Mouse (Mus musculus) CH12.LX (cell line): ENCODE data around the gene Klhl42.

Experiments used
- POLR2A ChIP-seq: IDR thresholded peaks from 2 replicates; pipeline ENCODE4 v1.6.1; 2011; ENCODE audit warnings: low read depth, mild to moderate bottlenecking, improper control_type of control experiment, low read length
- RCOR1 ChIP-seq: conservative IDR thresholded peaks from 2 replicates; pipeline ENCODE4 v1.6.1; 2012; ENCODE audit warnings: low read depth, mild to moderate bottlenecking, inconsistent platforms, low read length, improper control_type of control experiment
- USF1 ChIP-seq: IDR thresholded peaks from 2 replicates; pipeline ENCODE4 v1.6.1; 2014; ENCODE audit warnings: low read depth, mild to moderate bottlenecking, inconsistent platforms, low read length, improper control_type of control experiment

DNA sequence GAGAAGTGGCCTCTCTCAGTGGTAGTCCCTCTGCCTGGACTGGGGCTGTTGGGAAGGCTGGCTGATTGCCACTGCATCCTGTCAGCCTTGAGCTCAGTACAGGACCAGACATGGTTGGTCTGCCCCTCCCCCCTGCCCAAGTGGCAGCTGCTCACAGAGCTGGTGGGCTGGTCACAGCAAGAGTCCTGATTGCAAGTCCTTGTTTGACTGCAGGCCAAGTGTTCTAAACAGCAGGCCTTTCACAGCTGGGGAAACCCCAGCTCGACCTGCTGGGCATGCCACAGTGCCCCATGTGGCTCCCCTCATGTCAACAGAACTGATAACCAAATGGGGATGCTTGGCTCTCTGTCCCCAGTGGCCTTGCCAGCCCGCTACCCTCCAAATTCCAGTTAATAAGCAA lies 54.1 kb downstream of the Klhl42 start:
- TF ChIP-seq POLR2A: 0 out of 2 replicates have a peak, but pooled peaks have one; percentile 32
- TF ChIP-seq RCOR1: no peak
- TF ChIP-seq USF1: no peak
